Mouse (Mus musculus) forebrain, embryonic 16.5 days (tissue): ENCODE measurements around the gene Ctnnb1. TPM values are rescaled to one million over a fixed set of nuclear protein-coding genes. Genes with fewer than 3 reads are reported as not detected.
A peak's percentile ranks its signal among the peaks of the same experiment; 100 is the strongest.

Experiments
- ATAC-seq: fragments of 200-750 bp; cut with Nextera tagmentation; 2 replicates; pipeline ENCODE4 v1.8.0; 2017; ENCODE audit warnings: mild to moderate bottlenecking, moderate library complexity
- H3K27ac ChIP-seq: fragments of 300-500 bp; sonication (generic); 2 replicates; pipeline ENCODE4 v1.5.1; 2014; ENCODE audit warnings: low read length, control low read depth
- H3K27me3 ChIP-seq: fragments of 300-500 bp; sonication (generic); replicated peaks from 2 replicates; pipeline ENCODE4 v1.6.1; 2014; ENCODE audit warnings: low read length; ENCODE audit not compliant: control insufficient read depth, insufficient read depth
- H3K36me3 ChIP-seq: fragments of 300-500 bp; sonication (generic); 2 replicates; pipeline ENCODE4 v1.6.1; 2014; ENCODE audit not compliant: control insufficient read depth, insufficient read depth
- H3K4me1 ChIP-seq: fragments of 300-500 bp; sonication (generic); replicated peaks from 2 replicates; pipeline ENCODE4 v1.6.1; 2014; ENCODE audit warnings: low read length; ENCODE audit not compliant: control insufficient read depth, insufficient read depth
- H3K4me2 ChIP-seq: fragments of 300-500 bp; sonication (generic); 2 replicates; pipeline ENCODE4 v1.6.1; 2014; ENCODE audit warnings: mild to moderate bottlenecking, low read length, control low read depth
- H3K4me3 ChIP-seq: fragments of 300-500 bp; sonication (generic); replicated peaks from 2 replicates; pipeline ENCODE4 v1.5.1; 2014; ENCODE audit warnings: mild to moderate bottlenecking, low read length, control low read depth
- H3K9ac ChIP-seq: fragments of 300-500 bp; sonication (generic); replicated peaks from 2 replicates; pipeline ENCODE4 v1.6.1; 2014; ENCODE audit warnings: low read depth, low read length, control low read depth
- H3K9me3 ChIP-seq: fragments of 300-500 bp; sonication (generic); 2 replicates; pipeline ENCODE4 v1.6.1; 2016; ENCODE audit warnings: low read length; ENCODE audit not compliant: control insufficient read depth
- WGBS: fragments of 180-500 bp; shearing (Covaris S2); extraction: QIAGEN DNeasy Blood & Tissue Kit; methylation state at CpG from one replicate; pipeline ENCODE4 v1.1.7; 2014; 5-methylcytosine and 5-hydroxymethylcytosine counted together
- microRNA-seq: library from miRNA; unstranded; fragments of <30 nt; microRNA quantifications from one replicate; pipeline ENCODE4, GENCODE M21; 2017
- polyA plus RNA-seq: library from polyadenylated mRNA; unstranded; fragments of >200 nt; fragmentation: Nextera tagmentation; extraction: Ambion mirVana; gene quantifications from 2 replicates; pipeline ENCODE4 v1.2.1, GENCODE M21; 2015

The Ctnnb1 gene
- polyA plus RNA-seq, 1 experiment from 2014 or later, result 611 TPM

GRCm38 (mm10) chr9:120994223-120995155 is 65.5 kb downstream of the Ctnnb1 start:
- H3K9ac ChIP-seq, result no peak overlapping the region
- H3K27ac ChIP-seq, result no peak overlapping the region
- no peak for ATAC-seq
- 68% methylated on average over 15 of the region's 15 CpGs for WGBS
- no peak overlapping the region for H3K4me2 ChIP-seq
- H3K4me3 ChIP-seq, result no peak overlapping the region
- H3K36me3 ChIP-seq, result no peaks in the 10 kb centered on the region
- peaks cover 17% of the 10 kb centered on the region for H3K4me1 ChIP-seq
- no peaks in the 10 kb centered on the region for H3K27me3 ChIP-seq
- no peaks in the 10 kb centered on the region for H3K9me3 ChIP-seq

- no peak overlapping the region for H3K4me2 ChIP-seq
- no peak for ATAC-seq
- H3K9ac ChIP-seq, result no peak overlapping the region
- WGBS, result 74% methylated on average over 11 of the region's 11 CpGs
- no peaks in the 10 kb centered on the region for H3K27me3 ChIP-seq
- no peak overlapping the region for H3K27ac ChIP-seq
- H3K36me3 ChIP-seq, result no peaks in the 10 kb centered on the region
- H3K4me1 ChIP-seq, result peaks cover 20% of the 10 kb centered on the region
- no peak overlapping the region for H3K4me3 ChIP-seq
- no peaks in the 10 kb centered on the region for H3K9me3 ChIP-seq
Measured at GRCm38 (mm10) chr9:120998696-120999095, 69.7 kb downstream of the Ctnnb1 start.

- Histone ChIP-seq H3K4me1 (peaks cover 17% of the 10 kb centered on the region), H3K9ac (0 out of 2 replicates have a peak overlapping the region, but pooled peaks have one; percentile 15), H3K9me3 (no peaks in the 10 kb centered on the region), H3K27me3 (no peaks in the 10 kb centered on the region), H3K27ac (peak overlapping the region; percentile 47; the same call in 1 of the 2 replicates), H3K4me3 (no peak overlapping the region), H3K36me3 (no peaks in the 10 kb centered on the region), H3K4me2 (no peak overlapping the region)
- ATAC-seq, result 0 out of 2 replicates have a peak, but pooled peaks have one; percentile 54
- WGBS, result 36% methylated on average over 7 of the region's 7 CpGs
Measured at GRCm38 (mm10) chr9:121000641-121001320, 71.8 kb downstream of the Ctnnb1 start.

GRCm38 (mm10) chr9:121001681-121002540 is 72.9 kb downstream of the Ctnnb1 start:
- Histone ChIP-seq H3K36me3 (no peaks in the 10 kb centered on the region), H3K4me2 (no peak overlapping the region), H3K9me3 (no peaks in the 10 kb centered on the region), H3K4me1 (peaks cover 17% of the 10 kb centered on the region), H3K27ac (no peak overlapping the region), H3K9ac (no peak overlapping the region), H3K4me3 (no peak overlapping the region), H3K27me3 (no peaks in the 10 kb centered on the region)
- WGBS, result 35% methylated on average over 15 of the region's 15 CpGs
- ATAC-seq, result peak; percentile 51

GRCm38 (mm10) chr9:121005961-121006360 is 76.9 kb downstream of the Ctnnb1 start:
- no peak for ATAC-seq
- no peak overlapping the region for H3K9ac ChIP-seq
- WGBS, result 88% methylated on average over 7 of the region's 7 CpGs

More at GRCm38 (mm10) chr9:121005961-121006360, 76.9 kb downstream of the Ctnnb1 start:
- Histone ChIP-seq H3K27me3 (no peaks in the 10 kb centered on the region), H3K27ac (no peak overlapping the region), H3K4me1 (peaks cover 12% of the 10 kb centered on the region), H3K4me3 (no peak overlapping the region), H3K36me3 (no peaks in the 10 kb centered on the region), H3K4me2 (no peak overlapping the region), H3K9me3 (no peaks in the 10 kb centered on the region)

Small RNA genes within 50 kb of the gene (microRNA-seq; reads per million reads assigned to microRNA genes)
- gene Mir7090, result not detected
